Mouse (Mus musculus) heart, adult 2 months (tissue): ENCODE measurements around the gene Mc1r.

Source experiments
- CTCF ChIP-seq: fragments of 200-600 bp; IDR thresholded peaks from 2 replicates; pipeline ENCODE4 v1.8.1; 2022; ENCODE audit warnings: antibody characterized with exemption, mild to moderate bottlenecking, moderate library complexity
- POLR2A ChIP-seq: fragments of 200-500 bp; IDR thresholded peaks from 2 replicates; pipeline ENCODE4 v1.6.1; 2011; ENCODE audit warnings: mild to moderate bottlenecking, low read depth, low read length, control low read depth; ENCODE audit not compliant: insufficient read depth

- TF ChIP-seq POLR2A: no peak
- no peak for TF ChIP-seq CTCF
These were observed 34.9 kb downstream of the Mc1r start for GRCm38 (mm10) chr8:123441788-123442187.
